Mouse (Mus musculus) ES-E14 (cell line): ENCODE data around the gene Tkt. TPM values are rescaled to one million over a fixed set of nuclear protein-coding genes. Genes with fewer than 3 reads are reported as not detected.
A peak's percentile ranks its signal among the peaks of the same experiment; 100 is the strongest.

Experiments used
- DNase-seq: peaks from one replicate; pipeline ENCODE4 v3.0.0-alpha.2; 2013; ENCODE audit warnings: low read depth, low spot score
- H3K27ac ChIP-seq: 2 replicates; pipeline ENCODE4 v1.5.1; 2012; ENCODE audit warnings: low read depth, mild to moderate bottlenecking, low read length, moderate library complexity, mixed read lengths; ENCODE audit not compliant: poor library complexity, insufficient read depth, severe bottlenecking
- H3K36me3 ChIP-seq: 2 replicates; pipeline ENCODE4 v1.6.1; 2012; ENCODE audit warnings: mild to moderate bottlenecking, low read length, moderate library complexity, mixed read lengths; ENCODE audit not compliant: control insufficient read depth, poor library complexity, insufficient read depth, severe bottlenecking
- H3K4me1 ChIP-seq, 2 experiments: fragments of 150-350 bp in 1 of 2; sonication (generic) in 1 of 2; 2 replicates each; pipeline ENCODE4 v1.6.1; 2012; ENCODE audit warnings: low read length in 2 of 2, mild to moderate bottlenecking in 1 of 2, mixed read lengths in 1 of 2; ENCODE audit not compliant: control insufficient read depth in 2 of 2, insufficient read depth in 2 of 2, poor library complexity in 1 of 2
- H3K4me3 ChIP-seq, 2 experiments: fragments of 150-350 bp in 1 of 2; sonication (generic) in 1 of 2; 2 replicates each; pipeline ENCODE4 v1.5.1; 2012; ENCODE audit warnings: low read length in 2 of 2, low read depth in 1 of 2, mild to moderate bottlenecking in 1 of 2, mixed read lengths in 1 of 2; ENCODE audit not compliant: insufficient read depth in 1 of 2, poor library complexity in 1 of 2, severe bottlenecking in 1 of 2
- H3K9ac ChIP-seq: 2 replicates; pipeline ENCODE4 v1.6.1; 2012; ENCODE audit warnings: low read depth, mild to moderate bottlenecking, low read length, mixed read lengths; ENCODE audit not compliant: poor library complexity, insufficient read depth, severe bottlenecking
- H3K9me3 ChIP-seq: fragments of 150-350 bp; sonication (generic); 2 replicates; pipeline ENCODE4 v1.6.1; 2012; ENCODE audit warnings: low read depth, mild to moderate bottlenecking, low read length; ENCODE audit not compliant: control insufficient read depth, insufficient read depth
- CHD2 ChIP-seq: IDR thresholded peaks from 2 replicates; pipeline ENCODE4 v1.6.1; 2014; ENCODE audit warnings: mild to moderate bottlenecking, low read depth, low read length, inconsistent platforms
- HCFC1 ChIP-seq: IDR thresholded peaks from 2 replicates; pipeline ENCODE4 v1.6.1; 2012; ENCODE audit warnings: low read length, inconsistent platforms, borderline replicate concordance; ENCODE audit not compliant: insufficient read depth
- MAFK ChIP-seq: IDR thresholded peaks from 2 replicates; pipeline ENCODE4 v1.6.1; 2014; ENCODE audit warnings: mild to moderate bottlenecking, low read depth, low read length, inconsistent platforms; ENCODE audit not compliant: insufficient read depth
- ZC3H11A ChIP-seq: IDR thresholded peaks from 2 replicates; pipeline ENCODE4 v1.6.1; 2012; ENCODE audit warnings: low read depth, mild to moderate bottlenecking, inconsistent platforms, low read length, borderline replicate concordance
- ZNF384 ChIP-seq: IDR thresholded peaks from 2 replicates; pipeline ENCODE4 v1.6.1; 2012; ENCODE audit warnings: low read depth, low read length, inconsistent platforms
- in situ Hi-C, 2 experiments: fragments of 600-800 bp; cut with MboI; formaldehyde crosslinking; loops; one replicate each; pipeline ENCODE4 v1.15.1; 2025; ENCODE audit warnings: low sequenced_read_pairs in 2 of 2, inconsistent platforms in 1 of 2; ENCODE audit not compliant: unreplicated experiment in 2 of 2
- total RNA-seq: library from RNA; depleted of rRNA; stranded (reverse); fragments of 300-350 nt; gene quantifications from 2 replicates; pipeline ENCODE4 v1.2.3, GENCODE M21; 2012

Gene Tkt
- total RNA-seq, 1 experiment = 740 TPM

DNA sequence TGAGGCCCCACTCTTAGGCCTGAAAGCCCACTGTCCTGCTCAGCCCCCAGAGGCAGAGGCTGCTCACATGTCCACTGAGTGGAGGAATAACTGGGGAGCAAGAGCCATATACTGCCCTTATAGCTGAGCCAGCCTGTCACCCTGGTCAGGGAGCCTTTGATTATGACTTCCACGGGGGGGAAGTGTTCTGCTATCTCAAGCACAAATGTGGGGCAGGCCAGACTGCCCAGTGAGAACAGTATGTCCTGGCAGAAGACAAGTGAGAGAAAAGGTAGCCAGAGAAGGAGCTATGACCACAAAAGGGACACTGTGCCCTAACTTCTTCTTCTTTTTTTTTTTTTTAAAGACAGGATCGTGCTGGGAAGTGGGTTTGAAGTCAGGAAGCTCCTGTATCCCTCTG, 49.0 kb downstream of the Tkt start:
- H3K4me3 ChIP-seq = no peak overlapping the region
- H3K27ac ChIP-seq = no peak overlapping the region
- TF ChIP-seq CHD2 (no peak), HCFC1 (no peak), ZC3H11A (no peak), MAFK (no peak), ZNF384 (no peak)
- no peaks in the 10 kb centered on the region for H3K9me3 ChIP-seq
- H3K36me3 ChIP-seq = peaks cover 28% of the 10 kb centered on the region; the same call in 1 of the 2 replicates
- in situ Hi-C loops = no loop called here
- no peak for DNase-seq
- no peak overlapping the region for H3K9ac ChIP-seq
- no peaks in the 10 kb centered on the region; a peak in 1 of 4 replicates for H3K4me1 ChIP-seq

DNA sequence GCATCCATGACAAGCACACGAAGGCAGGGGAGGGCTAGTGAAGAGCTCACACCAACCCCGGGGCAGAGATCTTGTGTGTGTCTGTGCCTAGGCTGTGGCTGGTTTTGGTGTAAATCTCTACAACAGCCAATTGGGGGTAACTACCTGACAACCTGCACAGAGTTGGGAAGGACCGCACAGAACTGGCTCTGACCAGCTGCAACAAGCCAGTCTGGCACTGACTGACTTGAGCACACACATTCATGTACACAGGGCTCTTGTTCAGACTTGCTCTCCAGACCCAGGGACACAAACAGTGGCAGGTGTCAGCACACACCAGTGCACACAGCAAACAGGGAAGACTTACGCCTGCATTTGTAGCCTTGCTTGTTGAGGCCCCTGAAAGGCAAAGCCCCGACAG, 58.7 kb downstream of the Tkt start:
- DNase-seq = no peak
- Histone ChIP-seq H3K27ac (peak overlapping the region; percentile 27; the same call in 1 of the 2 replicates), H3K4me1 (peaks cover 1 to 19% of the 10 kb centered on the region in 2 experiments; a peak in 3 of 4 replicates), H3K9ac (0 out of 2 replicates have a peak overlapping the region, but pooled peaks have one; percentile 23), H3K4me3 (no peak overlapping the region; a peak in 1 of 4 replicates), H3K9me3 (no peaks in the 10 kb centered on the region), H3K36me3 (peaks cover 5% of the 10 kb centered on the region; the same call in 1 of the 2 replicates)
- TF ChIP-seq ZC3H11A (no peak), MAFK (no peak), HCFC1 (no peak), CHD2 (no peak), ZNF384 (no peak)
- in situ Hi-C loops = no loop called here

DNA sequence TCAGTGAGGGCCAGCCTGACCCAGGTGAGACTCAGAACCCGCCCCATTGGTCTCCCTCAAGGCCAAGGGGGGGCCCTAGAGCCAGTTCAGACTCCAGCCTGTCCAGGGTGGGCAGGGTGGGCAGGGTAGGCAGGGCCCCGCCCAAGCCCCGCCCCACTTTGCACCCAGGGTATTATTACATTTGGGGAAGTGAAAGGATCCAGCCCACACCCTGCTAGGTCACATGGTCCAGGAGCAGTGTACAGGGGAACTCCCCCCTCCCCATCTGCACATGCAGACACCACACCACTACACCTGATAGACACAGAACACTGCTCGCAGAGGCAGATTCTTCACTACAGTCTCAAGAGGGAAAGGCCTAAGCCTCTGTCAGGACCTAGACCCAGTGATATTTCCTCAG, 59.5 kb downstream of the Tkt start:
- in situ Hi-C loops = no loop called here
- Histone ChIP-seq H3K9ac (no peak overlapping the region), H3K4me1 (peaks cover 4 to 23% of the 10 kb centered on the region in 2 experiments; a peak in 3 of 4 replicates), H3K9me3 (no peaks in the 10 kb centered on the region), H3K36me3 (peaks cover 5% of the 10 kb centered on the region; the same call in 1 of the 2 replicates), H3K27ac (peak overlapping the region; percentile 27; the same call in 1 of the 2 replicates), H3K4me3 (no peak overlapping the region)
- TF ChIP-seq CHD2 (no peak), MAFK (no peak), ZNF384 (no peak), ZC3H11A (no peak), HCFC1 (no peak)
- no peak for DNase-seq

DNA sequence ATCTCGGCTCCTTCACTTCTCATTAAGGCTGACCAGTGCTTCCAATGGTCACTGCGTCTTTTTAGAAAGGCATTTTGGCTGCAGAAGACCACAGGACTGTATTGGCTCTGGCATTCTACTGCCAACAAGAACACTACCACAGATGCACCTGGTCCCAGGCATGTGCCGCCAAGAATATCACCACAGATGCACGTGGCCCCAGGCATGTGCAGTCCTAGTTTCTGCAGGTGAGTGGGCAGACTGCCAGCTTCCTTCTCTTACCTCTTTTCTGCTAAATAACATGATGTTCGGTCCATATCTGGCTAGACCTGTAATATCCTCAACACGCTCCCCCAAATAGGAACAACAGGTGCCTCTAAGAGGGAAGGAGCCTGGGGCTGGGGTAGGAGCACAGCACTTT, 60.0 kb downstream of the Tkt start:
- H3K9ac ChIP-seq = no peak overlapping the region
- H3K4me3 ChIP-seq = no peak overlapping the region
- H3K4me1 ChIP-seq = peaks cover 4 to 23% of the 10 kb centered on the region in 2 experiments; a peak in 3 of 4 replicates
- no peaks in the 10 kb centered on the region for H3K9me3 ChIP-seq
- TF ChIP-seq MAFK (no peak), HCFC1 (no peak), CHD2 (no peak), ZNF384 (no peak)
- no peak overlapping the region for H3K27ac ChIP-seq
- H3K36me3 ChIP-seq = peaks cover 5% of the 10 kb centered on the region; the same call in 1 of the 2 replicates
- no peak for DNase-seq
- in situ Hi-C loops = no loop called here

DNA sequence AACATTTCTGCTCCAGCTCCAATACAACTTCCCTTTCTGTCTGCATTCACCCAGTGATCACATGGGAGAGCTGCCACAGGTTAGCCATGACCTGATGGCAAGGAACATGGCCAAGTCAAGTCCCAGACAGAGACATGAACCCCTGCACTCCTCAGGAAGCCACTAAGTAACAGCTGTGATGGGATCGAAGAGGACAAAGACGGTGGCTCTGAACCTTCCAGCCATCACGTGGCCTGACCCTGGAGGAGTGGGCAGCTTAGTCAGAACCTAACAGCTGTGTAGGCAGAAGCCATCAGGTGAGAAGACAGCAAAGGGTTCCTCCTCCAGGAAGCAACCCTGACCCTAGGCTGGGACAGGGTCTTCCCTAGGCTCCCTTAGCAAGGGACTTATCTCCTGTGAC, 61.3 kb downstream of the Tkt start:
- DNase-seq = no peak
- in situ Hi-C loops = no loop called here
- H3K36me3 ChIP-seq = peaks cover 5% of the 10 kb centered on the region; the same call in 1 of the 2 replicates
- no peak overlapping the region for H3K9ac ChIP-seq
- H3K9me3 ChIP-seq = no peaks in the 10 kb centered on the region
- TF ChIP-seq CHD2 (no peak), ZC3H11A (no peak), HCFC1 (no peak), ZNF384 (no peak), MAFK (no peak)
- H3K4me3 ChIP-seq = no peak overlapping the region
- no peak overlapping the region for H3K27ac ChIP-seq
- peaks cover 4 to 23% of the 10 kb centered on the region in 2 experiments; a peak in 3 of 4 replicates for H3K4me1 ChIP-seq
